Mouse (Mus musculus) liver, adult 2 months (tissue): Measurements from ENCODE around the gene Cdh1. TPM values are rescaled to one million over a fixed set of nuclear protein-coding genes. Genes with fewer than 3 reads are reported as not detected.

Source experiments
- DNase-seq: peaks from one replicate; pipeline ENCODE4 v3.0.0-alpha.2; 2011; ENCODE audit warnings: low read depth, low spot score; ENCODE audit errors: extremely low read depth
- H3K27ac ChIP-seq: fragments of 200-500 bp; replicated peaks from 2 replicates; pipeline ENCODE4 v1.5.1; 2012; ENCODE audit warnings: low read depth, mild to moderate bottlenecking, control low read depth, inconsistent platforms, low read length; ENCODE audit not compliant: insufficient read depth
- H3K27me3 ChIP-seq: fragments of 200-500 bp; 2 replicates; pipeline ENCODE4 v1.6.1; 2012; ENCODE audit warnings: mild to moderate bottlenecking, moderate library complexity, low read length, inconsistent platforms; ENCODE audit not compliant: control insufficient read depth, insufficient read depth
- H3K36me3 ChIP-seq: fragments of 200-500 bp; 2 replicates; pipeline ENCODE4 v1.6.1; 2012; ENCODE audit warnings: low read length, inconsistent platforms; ENCODE audit not compliant: control insufficient read depth, insufficient read depth
- H3K4me1 ChIP-seq: fragments of 200-500 bp; 2 replicates; pipeline ENCODE4 v1.6.1; 2011; ENCODE audit warnings: low read length; ENCODE audit not compliant: control insufficient read depth, insufficient read depth
- H3K4me3 ChIP-seq: fragments of 200-500 bp; 2 replicates; pipeline ENCODE4 v1.5.1; 2011; ENCODE audit warnings: low read depth, mild to moderate bottlenecking, control low read depth, low read length, moderate library complexity; ENCODE audit not compliant: insufficient read depth
- H3K79me2 ChIP-seq: fragments of 200-500 bp; 2 replicates; pipeline ENCODE4 v1.6.1; 2012; ENCODE audit warnings: inconsistent platforms, mild to moderate bottlenecking, low read length, moderate library complexity; ENCODE audit not compliant: control insufficient read depth, insufficient read depth
- H3K9ac ChIP-seq: fragments of 200-500 bp; 2 replicates; pipeline ENCODE4 v1.6.1; 2012; ENCODE audit warnings: low read depth, mild to moderate bottlenecking, control low read depth, inconsistent platforms, low read length
- CTCF ChIP-seq: fragments of 200-500 bp; IDR thresholded peaks from 2 replicates; pipeline ENCODE4 v1.5.1; 2011; ENCODE audit warnings: low read depth, low read length, control low read depth
- POLR2A ChIP-seq: fragments of 200-500 bp; IDR thresholded peaks from 2 replicates; pipeline ENCODE4 v1.6.1; 2011; ENCODE audit warnings: low read length, control low read depth; ENCODE audit not compliant: insufficient read depth; ENCODE audit errors: extremely low read depth
- WGBS: fragments of 180-500 bp; shearing (Covaris S2); methylation state at CpG from one replicate; pipeline ENCODE4 v1.1.7; 2018; 5-methylcytosine and 5-hydroxymethylcytosine counted together
- polyA plus RNA-seq: library from polyadenylated mRNA; depleted of rRNA; stranded (reverse); fragments of >200 nt; gene quantifications from 2 replicates; pipeline ENCODE4 v1.2.3, GENCODE M21; 2012
- total RNA-seq: library from RNA; depleted of rRNA; stranded (reverse); fragments of >200 nt; gene quantifications from 2 replicates; pipeline ENCODE4 v1.2.3, GENCODE M21; 2014

Gene Cdh1
- total and polyA plus RNA-seq, 2 experiments, result 17.5 to 19.8 TPM

DNA sequence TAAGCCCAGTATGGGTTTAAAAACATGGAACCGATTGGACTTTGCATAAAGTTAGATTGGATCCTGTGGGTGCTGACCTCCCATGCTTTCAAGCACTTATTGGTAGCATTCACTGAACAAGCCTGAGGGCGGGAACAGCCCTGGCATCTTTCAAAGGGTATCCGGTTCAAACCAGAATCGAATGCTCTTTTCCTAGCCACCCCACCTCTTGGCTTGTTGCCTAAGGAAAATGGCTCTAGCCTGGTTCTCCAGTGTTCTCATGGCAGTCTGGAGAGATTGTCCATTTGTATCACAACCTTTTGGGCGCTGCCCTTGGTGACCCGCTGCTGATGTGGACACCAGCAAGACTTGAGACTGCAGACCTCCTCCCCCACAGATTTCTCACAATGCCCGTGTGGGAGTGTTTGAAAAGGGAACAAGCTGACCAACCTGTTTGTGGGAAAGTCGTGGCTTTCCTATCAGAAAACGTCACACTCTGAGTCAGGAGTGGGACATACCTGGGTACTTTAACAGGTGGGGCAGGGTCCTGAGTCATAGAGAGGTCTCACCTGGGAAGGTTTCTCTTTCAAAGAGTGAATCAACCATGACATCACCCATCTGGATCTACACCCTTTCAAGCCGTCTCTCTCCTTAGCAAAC, 12.6 kb downstream of the Cdh1 start:
- Histone ChIP-seq H3K79me2 (peaks cover 4% of the 10 kb centered on the region; the same call in 1 of the 2 replicates), H3K27ac (no peak overlapping the region), H3K36me3 (no peaks in the 10 kb centered on the region), H3K4me3 (no peak overlapping the region), H3K4me1 (peaks cover 9% of the 10 kb centered on the region; the same call in 1 of the 2 replicates), H3K9ac (no peak overlapping the region), H3K27me3 (no peaks in the 10 kb centered on the region)
- WGBS, result 71% methylated on average over 10 of the region's 10 CpGs
- DNase-seq, result no peak
- TF ChIP-seq POLR2A (no peak), CTCF (no peak)

DNA sequence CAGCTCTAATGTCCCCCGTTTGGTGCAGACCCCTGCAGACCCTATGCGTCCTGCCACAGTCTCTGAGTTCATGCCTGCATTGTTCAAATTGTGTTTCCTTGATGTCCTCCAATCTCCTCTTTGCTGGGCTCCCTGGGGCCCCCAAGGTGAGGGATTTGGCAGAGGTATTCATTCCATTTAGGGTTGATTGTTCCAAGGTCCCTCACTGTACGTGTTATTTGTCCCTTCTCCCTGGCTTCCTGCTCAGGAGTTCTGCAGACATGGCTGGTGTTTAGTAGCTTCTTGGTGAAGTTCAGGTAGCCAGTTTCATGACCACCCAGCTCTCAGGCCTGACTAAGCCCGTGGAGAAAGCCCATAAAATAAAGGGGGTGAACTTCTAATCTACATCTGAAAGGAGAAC, 13.5 kb downstream of the Cdh1 start:
- Histone ChIP-seq H3K9ac (no peak overlapping the region), H3K36me3 (no peaks in the 10 kb centered on the region), H3K79me2 (peaks cover 4% of the 10 kb centered on the region; the same call in 1 of the 2 replicates), H3K4me3 (no peak overlapping the region), H3K4me1 (peaks cover 6% of the 10 kb centered on the region; the same call in 1 of the 2 replicates), H3K27ac (no peak overlapping the region), H3K27me3 (no peaks in the 10 kb centered on the region)
- TF ChIP-seq POLR2A (no peak), CTCF (no peak)
- DNase-seq, result no peak
- 70% methylated on average over 4 of the region's 4 CpGs for WGBS

DNA sequence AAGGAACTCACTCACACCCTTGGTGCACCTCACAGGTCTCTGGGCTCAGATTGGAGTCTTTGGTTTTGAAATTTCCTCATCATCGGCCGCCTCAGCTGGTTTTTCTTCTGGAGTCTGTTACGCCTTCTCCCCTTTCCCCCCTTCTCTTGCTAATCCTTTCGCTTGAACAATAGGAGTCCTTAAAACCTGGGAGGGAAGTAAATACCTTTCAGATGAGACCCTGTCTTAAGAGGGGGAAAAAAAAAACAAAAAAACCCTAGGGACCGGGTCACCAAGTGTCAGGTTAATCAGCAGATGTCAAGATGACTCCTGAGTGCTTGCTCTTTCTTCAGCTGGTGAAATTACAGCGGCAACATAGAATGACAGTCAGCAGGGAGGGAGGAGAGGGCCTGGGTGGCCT, 14.0 kb downstream of the Cdh1 start:
- no peak for DNase-seq
- no peaks in the 10 kb centered on the region for H3K27me3 ChIP-seq
- peaks cover 6% of the 10 kb centered on the region; the same call in 1 of the 2 replicates for H3K4me1 ChIP-seq
- TF ChIP-seq POLR2A (no peak), CTCF (no peak)
- H3K36me3 ChIP-seq, result no peaks in the 10 kb centered on the region
- H3K27ac ChIP-seq, result no peak overlapping the region
- peaks cover 4% of the 10 kb centered on the region; the same call in 1 of the 2 replicates for H3K79me2 ChIP-seq
- no peak overlapping the region for H3K9ac ChIP-seq
- WGBS, result 68% methylated on average over 6 of the region's 6 CpGs
- H3K4me3 ChIP-seq, result no peak overlapping the region

DNA sequence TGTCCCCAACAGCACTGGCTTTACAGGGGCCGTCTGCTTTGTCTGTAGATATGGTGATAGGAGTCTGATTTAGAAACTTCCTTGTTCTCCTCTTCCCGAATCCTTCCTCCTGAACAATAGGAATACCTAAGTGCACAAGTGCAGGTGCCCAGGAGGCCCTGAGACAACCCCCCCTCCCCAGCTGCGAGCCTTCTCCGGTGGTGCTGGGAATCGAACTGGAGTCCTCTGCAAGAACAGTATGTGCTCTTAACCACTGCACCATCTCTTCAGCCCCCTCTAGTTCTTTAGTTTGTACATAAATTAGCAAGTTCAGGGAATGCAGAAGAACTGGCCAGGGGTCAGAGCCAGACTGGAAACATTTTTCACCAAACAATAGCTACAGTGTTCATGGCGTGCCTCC, 14.7 kb downstream of the Cdh1 start:
- DNase-seq, result no peak
- Histone ChIP-seq H3K4me3 (no peak overlapping the region), H3K4me1 (peaks cover 9% of the 10 kb centered on the region; the same call in 1 of the 2 replicates), H3K36me3 (no peaks in the 10 kb centered on the region), H3K9ac (no peak overlapping the region), H3K27ac (no peak overlapping the region), H3K79me2 (no peaks in the 10 kb centered on the region; the same call in 1 of the 2 replicates), H3K27me3 (no peaks in the 10 kb centered on the region)
- 89% methylated on average over 6 of the region's 6 CpGs for WGBS
- TF ChIP-seq CTCF (no peak), POLR2A (no peak)

DNA sequence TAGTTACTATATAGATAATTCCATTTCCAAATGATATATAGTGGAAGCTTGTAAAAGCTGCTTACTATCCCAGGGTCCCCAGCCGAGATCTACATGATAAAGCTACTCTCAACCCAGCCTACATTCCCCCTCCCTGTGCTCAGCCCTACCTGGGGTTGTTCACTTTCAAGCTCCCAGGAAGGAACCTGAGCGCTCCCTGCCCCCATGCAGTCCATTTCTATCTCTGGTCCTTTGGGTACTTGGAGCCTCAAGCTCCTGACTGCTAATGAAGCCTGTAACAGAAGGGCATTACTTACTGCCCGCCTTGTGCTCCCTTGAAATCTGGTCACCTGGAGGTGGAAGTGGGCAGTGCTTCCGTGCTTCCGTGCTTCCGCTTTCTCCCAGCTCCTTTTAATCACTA, 15.2 kb downstream of the Cdh1 start:
- TF ChIP-seq CTCF, result no peak
- TF ChIP-seq POLR2A, result no peak
- Histone ChIP-seq H3K27ac (no peak overlapping the region), H3K4me3 (no peak overlapping the region), H3K36me3 (no peaks in the 10 kb centered on the region), H3K4me1 (peaks cover 11% of the 10 kb centered on the region; the same call in 1 of the 2 replicates), H3K79me2 (no peaks in the 10 kb centered on the region; the same call in 1 of the 2 replicates), H3K27me3 (no peaks in the 10 kb centered on the region), H3K9ac (no peak overlapping the region)
- no peak for DNase-seq
- 79% methylated on average over 6 of the region's 6 CpGs for WGBS

DNA sequence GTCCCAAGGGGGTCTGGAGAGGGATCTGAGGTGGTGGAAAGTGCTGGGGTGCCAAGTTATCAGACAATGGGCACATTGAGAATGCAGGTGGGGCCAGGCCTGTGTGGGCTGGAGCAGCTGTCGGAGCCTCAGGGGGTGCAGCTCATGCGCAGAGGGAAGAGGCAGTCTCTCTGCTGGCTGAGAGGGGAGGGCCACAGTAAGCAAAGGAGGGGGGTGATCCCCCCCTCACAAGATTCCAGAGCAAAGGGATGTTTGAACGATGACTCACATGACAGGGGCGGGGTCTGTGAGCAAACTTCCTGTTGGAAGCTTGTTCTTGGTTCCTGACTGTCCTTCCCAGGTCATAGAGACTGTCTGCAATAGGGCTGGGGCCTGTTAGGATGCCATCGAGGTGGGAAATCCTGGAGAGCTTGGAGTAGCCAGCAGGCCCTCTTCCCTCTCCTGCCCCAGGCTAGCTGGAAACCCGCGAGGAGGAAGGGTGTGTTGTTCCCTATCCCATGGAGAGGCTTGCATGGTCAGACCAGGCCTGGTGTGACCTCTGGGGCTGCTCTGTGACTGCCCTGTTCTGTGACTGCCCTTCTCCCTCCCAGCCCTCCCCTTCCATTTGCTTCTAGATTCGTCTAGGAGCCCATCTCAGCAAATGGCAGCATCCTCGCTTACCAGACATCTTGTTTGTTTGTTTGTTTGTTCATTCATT, 16.5 kb downstream of the Cdh1 start:
- WGBS, result 38% methylated on average over 9 of the region's 9 CpGs
- H3K27me3 ChIP-seq, result no peaks in the 10 kb centered on the region
- H3K4me1 ChIP-seq, result peaks cover 12% of the 10 kb centered on the region; the same call in 1 of the 2 replicates
- H3K36me3 ChIP-seq, result no peaks in the 10 kb centered on the region
- peaks cover 3% of the 10 kb centered on the region; the same call in 1 of the 2 replicates for H3K79me2 ChIP-seq
- peak overlapping the region; percentile 81 for H3K27ac ChIP-seq
- peak; percentile 21 for DNase-seq
- H3K4me3 ChIP-seq, result peak overlapping the region; percentile 26; the same call in 1 of the 2 replicates
- TF ChIP-seq CTCF (no peak), POLR2A (no peak)
- peak overlapping the region; percentile 36 for H3K9ac ChIP-seq
